Comparison of ENCODE assay signal across 8 mouse cellular contexts in the genomic region with DNA sequence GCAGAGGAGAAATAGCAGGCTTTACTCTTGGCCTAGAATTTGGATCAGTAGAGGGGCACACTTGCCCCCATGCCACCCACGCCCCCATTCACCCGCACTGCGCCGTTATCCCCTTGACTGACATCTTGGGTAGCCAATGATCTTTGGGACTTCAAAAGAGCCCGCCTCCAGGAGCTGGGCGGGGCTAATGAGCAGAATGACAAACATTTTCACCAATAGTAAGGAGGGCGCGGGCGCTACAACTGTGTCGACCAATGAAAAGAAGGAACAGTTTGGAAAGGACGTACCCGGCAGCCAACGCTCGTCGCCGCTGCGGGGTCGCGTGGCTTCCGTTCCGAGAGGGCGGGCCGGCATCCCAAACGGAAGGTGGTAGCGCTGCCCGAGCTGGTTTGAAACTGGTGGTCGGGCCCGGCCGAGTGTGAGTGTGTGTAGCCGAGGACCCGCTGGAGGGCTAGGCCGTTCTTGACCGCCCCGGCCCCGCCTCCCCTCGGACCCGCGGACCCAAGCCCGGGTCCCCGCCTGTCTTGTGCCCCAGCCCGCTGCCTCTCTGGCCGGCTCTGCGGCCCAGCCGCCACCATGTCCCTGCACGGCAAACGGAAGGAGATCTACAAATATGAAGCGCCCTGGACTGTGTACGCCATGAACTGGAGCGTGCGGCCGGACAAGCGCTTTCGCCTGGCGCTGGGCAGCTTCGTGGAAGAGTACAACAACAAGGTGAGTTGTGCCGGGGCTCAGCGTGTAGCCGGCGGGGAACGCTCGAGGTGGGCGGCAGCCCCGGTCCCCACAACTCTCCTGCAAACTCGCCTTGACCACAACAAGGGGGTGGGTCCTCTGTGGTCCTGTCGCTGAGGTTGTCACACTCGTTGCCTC. TPM values are rescaled to one million over a fixed set of nuclear protein-coding genes. Genes with fewer than 3 reads are reported as not detected.
DNase-seq lines count a peak whose midpoint lies in the region; ATAC-seq lines count a peak whose summit lies in the region.

Gene Dcaf7 (plus strand): TSS at position 325 of the 870 bp plus-strand sequence.

- H3K4me2 ChIP-seq in hindbrain, embryonic 11.5 days (replicated peaks; ENCODE audit: low read depth, low read length), result peak within 1 kb of the TSS; percentile 85

- H3K9ac ChIP-seq in hindbrain, embryonic 11.5 days (ENCODE audit: low read depth, low read length), result peak within 1 kb of the TSS; percentile 90

- H3K4me3 ChIP-seq in hindbrain, embryonic 11.5 days (ENCODE audit: low read depth, low read length), result peak within 1 kb of the TSS; percentile 99

- under 1% methylated on average over 63 of the region's 66 CpGs for WGBS in hindbrain, embryonic 11.5 days

- no peaks in the 10 kb centered on the region; the same call in 1 of the 2 replicates for H3K4me1 ChIP-seq in hindbrain, embryonic 11.5 days (replicated peaks; ENCODE audit: control insufficient read depth, insufficient read depth, low read length)

- H3K27me3 ChIP-seq in hindbrain, embryonic 11.5 days (ENCODE audit: control insufficient read depth, insufficient read depth, low read length), result no peaks in the 10 kb centered on the region

- ATAC-seq in hindbrain, embryonic 11.5 days (ENCODE audit: low FRiP score), result peak; percentile 98

- H3K36me3 ChIP-seq in hindbrain, embryonic 11.5 days (ENCODE audit: control insufficient read depth, insufficient read depth, low read length), result no peaks in the 10 kb centered on the region

- H3K27ac ChIP-seq in hindbrain, embryonic 11.5 days (ENCODE audit: low read depth, low read length), result peak within 1 kb of the TSS; percentile 85

- H3K9me3 ChIP-seq in hindbrain, embryonic 11.5 days (ENCODE audit: control insufficient read depth, low read length), result no peaks in the 10 kb centered on the region

- DNase-seq in Muller cell, postnatal 12 days (ENCODE audit: inconsistent ontology term), result peak; percentile 98
- peak; percentile 98 for DNase-seq in cerebellum, adult 9-11 months
- peak; percentile 97 to 100 for DNase-seq in frontal cortex, adult 2 months (ENCODE audit: extremely low spot score in 1 of 2, low spot score in 1 of 2)
- peak; percentile 99 for DNase-seq in hindbrain, embryonic 11.5 days (ENCODE audit: low spot score)
- DNase-seq in layer of hippocampus, postnatal 10 days (ENCODE audit: low spot score in 2 of 2), result peak; percentile 99 to 100
- peak; percentile 98 for DNase-seq in lung, postnatal 10 days
- peak; percentile 95 for DNase-seq in ovary, postnatal 36 days (ENCODE audit: low spot score)
- DNase-seq in thymus, postnatal 25 days, result peak; percentile 100

RNA-seq across cellular contexts. Expression of gene Dcaf7, which starts in this region (rescaled TPM):
- polyA plus RNA-seq in frontal cortex, adult 2 months (2012; rRNA removed), result 127 and 132 TPM in 2 replicates
- polyA plus RNA-seq in hindbrain, embryonic 11.5 days (2014; fragmentation: Nextera tagmentation; extraction: Ambion mirVana), result 70.1 and 77.6 TPM in 2 replicates
- 100 to 1,000 TPM; 184 to 190 TPM for total RNA-seq in layer of hippocampus, postnatal 10 days (2021)

Comparison
In these comparisons a context has a peak if more than half of its experiments do, and no peak if none do; other contexts are left out.
1. Peak in every context shown above with its lines: DNase-seq, ATAC-seq, H3K4me3 ChIP-seq and H3K27ac ChIP-seq.